Mouse (Mus musculus) kidney, embryonic 14.5 days (tissue): ENCODE measurements at regions not wholly inside any gene's neighbourhood (a gene's known extent, or its start where the extent isn't known, plus 50 kb on each side); places are given as distances from the start of the nearest gene placed in this dataset.
A peak's percentile ranks its signal among the peaks of the same experiment; 100 is the strongest.

ENCODE experiments used
- ATAC-seq: fragments of 200-750 bp; cut with Nextera tagmentation; 2 replicates; pipeline ENCODE4 v1.8.0; 2017; ENCODE audit warnings: moderate number of reproducible peaks, mild to moderate bottlenecking, moderate TSS enrichment, moderate library complexity; ENCODE audit not compliant: low FRiP score, low TSS enrichment
- H3K27ac ChIP-seq: fragments of 300-500 bp; sonication (generic); 2 replicates; pipeline ENCODE4 v1.5.1; 2014; ENCODE audit warnings: low read depth, mild to moderate bottlenecking, low read length, moderate library complexity, mixed read lengths
- H3K27me3 ChIP-seq: fragments of 300-500 bp; sonication (generic); 2 replicates; pipeline ENCODE4 v1.6.1; 2014; ENCODE audit warnings: mild to moderate bottlenecking, low read length; ENCODE audit not compliant: control insufficient read depth, insufficient read depth
- H3K36me3 ChIP-seq: fragments of 300-500 bp; sonication (generic); 2 replicates; pipeline ENCODE4 v1.6.1; 2014; ENCODE audit warnings: low read length, mixed read lengths; ENCODE audit not compliant: control insufficient read depth, insufficient read depth
- H3K4me1 ChIP-seq: fragments of 300-500 bp; sonication (generic); 2 replicates; pipeline ENCODE4 v1.6.1; 2014; ENCODE audit warnings: low read length, mixed read lengths; ENCODE audit not compliant: control insufficient read depth, insufficient read depth
- H3K4me2 ChIP-seq: fragments of 300-500 bp; sonication (generic); replicated peaks from 2 replicates; pipeline ENCODE4 v1.6.1; 2014; ENCODE audit warnings: low read depth, mild to moderate bottlenecking, low read length
- H3K4me3 ChIP-seq: fragments of 300-500 bp; sonication (generic); 2 replicates; pipeline ENCODE4 v1.5.1; 2014; ENCODE audit warnings: mild to moderate bottlenecking, low read length
- H3K9ac ChIP-seq: fragments of 300-500 bp; sonication (generic); 2 replicates; pipeline ENCODE4 v1.6.1; 2014; ENCODE audit warnings: low read depth, mild to moderate bottlenecking, low read length, moderate library complexity
- H3K9me3 ChIP-seq: fragments of 300-500 bp; sonication (generic); 2 replicates; pipeline ENCODE4 v1.6.1; 2016; ENCODE audit warnings: low read length; ENCODE audit not compliant: control insufficient read depth
- WGBS: fragments of 180-500 bp; shearing (Covaris S2); extraction: QIAGEN DNeasy Blood & Tissue Kit; methylation state at CpG from one replicate; pipeline ENCODE4 v1.1.7; 2014; 5-methylcytosine and 5-hydroxymethylcytosine counted together

DNA sequence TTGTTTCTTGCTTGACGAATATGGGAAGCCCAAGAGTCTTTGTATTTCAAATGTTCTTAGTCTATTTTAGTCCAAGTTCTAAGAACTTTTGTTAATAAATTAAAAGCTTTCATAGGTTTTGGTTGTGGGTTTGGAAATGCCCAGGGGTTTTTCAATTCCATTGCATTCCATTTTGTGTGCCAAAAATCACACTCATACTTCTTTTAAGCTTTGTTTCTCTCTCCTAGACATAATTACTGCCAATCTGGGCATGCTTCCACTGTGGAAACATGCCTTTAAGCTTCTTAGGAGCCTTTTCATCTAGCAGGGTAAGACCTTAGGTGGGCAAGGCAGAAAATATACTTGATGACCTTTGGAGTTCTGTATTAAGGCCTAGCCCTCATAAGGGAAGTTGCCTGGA, 70.4 kb upstream of the C1qtnf3 start:
- Histone ChIP-seq H3K4me2 (no peak overlapping the region), H3K4me1 (no peaks in the 10 kb centered on the region)
- WGBS, result 78% methylated on average over 1 of the region's 1 CpGs

DNA sequence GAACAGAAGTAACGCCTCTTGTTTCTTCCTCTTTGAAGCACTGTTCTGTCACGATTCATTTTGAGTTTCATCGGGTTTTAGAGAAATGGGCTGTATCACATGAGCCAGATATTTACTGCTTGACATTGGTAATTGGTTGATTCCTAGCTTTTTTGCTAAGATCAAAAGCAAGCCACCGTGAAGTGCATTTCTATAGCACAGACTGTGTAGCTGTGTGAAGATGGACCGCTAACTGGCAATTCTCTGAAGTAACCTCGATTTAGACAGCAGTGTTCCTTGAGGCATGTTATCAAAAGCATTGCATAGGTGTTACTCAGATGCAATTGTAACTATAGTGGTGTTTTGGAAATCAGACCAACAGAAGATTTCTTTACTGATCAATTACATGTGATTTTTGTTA, 64.1 kb upstream of the C1qtnf3 start:
- Histone ChIP-seq H3K36me3 (no peaks in the 10 kb centered on the region), H3K9me3 (peaks cover 9% of the 10 kb centered on the region; the same call in 1 of the 2 replicates), H3K27ac (no peak overlapping the region), H3K9ac (no peak overlapping the region), H3K4me1 (peaks cover 7% of the 10 kb centered on the region; the same call in 1 of the 2 replicates), H3K4me2 (no peak overlapping the region), H3K27me3 (no peaks in the 10 kb centered on the region), H3K4me3 (no peak overlapping the region)
- ATAC-seq, result no peak
- WGBS, result 84% methylated on average over 6 of the region's 6 CpGs

More for the DNA sequence above, 70.4 kb upstream of the C1qtnf3 start:
- Histone ChIP-seq H3K9ac (no peak overlapping the region), H3K36me3 (no peaks in the 10 kb centered on the region), H3K27ac (no peak overlapping the region), H3K27me3 (no peaks in the 10 kb centered on the region), H3K4me3 (no peak overlapping the region), H3K9me3 (peaks cover 6% of the 10 kb centered on the region; the same call in 1 of the 2 replicates)
- ATAC-seq, result no peak

GRCm38 (mm10) chr15:10890220-10890921, 61.8 kb upstream of the C1qtnf3 start:
- Histone ChIP-seq H3K4me2 (no peak overlapping the region), H3K36me3 (no peaks in the 10 kb centered on the region), H3K9me3 (peaks cover 4% of the 10 kb centered on the region; the same call in 1 of the 2 replicates), H3K9ac (no peak overlapping the region), H3K27me3 (no peaks in the 10 kb centered on the region), H3K4me1 (peaks cover 7% of the 10 kb centered on the region; the same call in 1 of the 2 replicates), H3K4me3 (no peak overlapping the region), H3K27ac (peak overlapping the region; percentile 62; the same call in 1 of the 2 replicates)
- peak; percentile 81 for ATAC-seq
- 41% methylated on average over 8 of the region's 8 CpGs for WGBS

DNA sequence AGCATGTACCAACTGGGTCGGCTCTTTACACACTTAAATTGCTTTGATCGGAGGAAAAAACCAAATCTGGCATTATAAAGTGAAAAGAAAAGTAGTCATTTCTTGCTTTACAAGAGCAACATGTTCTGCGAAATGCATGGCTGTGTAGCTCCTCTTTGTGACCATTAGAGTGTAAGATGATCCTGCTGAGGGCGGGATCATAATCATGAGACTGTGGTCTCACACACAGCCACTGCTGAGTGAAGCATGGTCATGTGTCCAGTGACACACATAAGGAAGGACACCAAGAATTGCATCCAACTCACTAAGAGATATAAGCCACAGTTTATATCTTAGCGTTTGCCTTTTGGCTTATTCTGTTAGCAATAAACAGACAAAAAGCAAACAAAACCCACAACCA, 53.8 kb upstream of the C1qtnf3 start:
- 66% methylated on average over 5 of the region's 5 CpGs for WGBS
- H3K9ac ChIP-seq, result no peak overlapping the region
- no peaks in the 10 kb centered on the region for H3K27me3 ChIP-seq
- no peak for ATAC-seq
- H3K9me3 ChIP-seq, result no peaks in the 10 kb centered on the region
- peaks cover 7% of the 10 kb centered on the region; the same call in 1 of the 2 replicates for H3K4me1 ChIP-seq
- H3K4me3 ChIP-seq, result no peak overlapping the region
- no peaks in the 10 kb centered on the region for H3K36me3 ChIP-seq
- no peak overlapping the region for H3K4me2 ChIP-seq
- no peak overlapping the region for H3K27ac ChIP-seq

DNA sequence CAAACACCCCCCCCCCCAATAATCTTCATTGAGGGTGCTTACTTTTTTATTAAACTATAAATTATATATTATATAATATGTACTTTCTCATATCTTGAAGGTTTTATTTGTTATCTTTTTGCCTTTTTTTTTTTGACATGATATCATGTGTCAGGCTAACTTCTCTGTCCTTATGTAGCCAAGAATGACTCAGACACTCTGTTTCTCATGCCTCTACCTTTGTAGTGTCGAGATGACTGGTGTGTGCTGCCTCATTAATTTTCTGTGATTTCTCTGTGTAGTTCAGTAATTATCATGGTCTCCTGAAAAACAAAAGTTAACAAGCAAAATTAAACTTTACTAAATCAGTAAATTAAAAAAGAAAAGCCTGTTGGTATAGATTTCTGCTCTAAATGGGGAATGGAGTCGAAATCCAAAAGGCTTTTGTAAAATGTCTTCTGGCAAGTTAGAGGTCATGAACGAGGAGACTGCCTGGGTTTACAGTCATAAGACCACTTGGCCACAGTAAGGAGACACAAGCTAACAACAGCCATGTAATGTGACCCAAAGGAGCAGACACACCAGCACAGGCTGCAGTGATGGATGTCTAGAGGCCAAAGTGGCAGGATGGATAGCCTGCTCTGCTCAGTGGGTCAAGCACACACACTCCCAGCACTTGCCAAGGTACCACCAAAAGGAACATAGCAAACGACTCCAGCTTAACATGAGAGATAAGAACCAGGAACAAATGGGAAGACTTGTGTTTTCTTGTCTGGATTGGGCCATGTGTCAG, 53.2 kb upstream of the C1qtnf3 start:
- ATAC-seq, result peak; percentile 68
- Histone ChIP-seq H3K27me3 (no peaks in the 10 kb centered on the region), H3K27ac (no peak overlapping the region), H3K36me3 (no peaks in the 10 kb centered on the region), H3K4me3 (no peak overlapping the region), H3K4me1 (peaks cover 7% of the 10 kb centered on the region; the same call in 1 of the 2 replicates), H3K9me3 (no peaks in the 10 kb centered on the region), H3K9ac (no peak overlapping the region), H3K4me2 (no peak overlapping the region)
- 30% methylated on average over 4 of the region's 4 CpGs for WGBS

DNA sequence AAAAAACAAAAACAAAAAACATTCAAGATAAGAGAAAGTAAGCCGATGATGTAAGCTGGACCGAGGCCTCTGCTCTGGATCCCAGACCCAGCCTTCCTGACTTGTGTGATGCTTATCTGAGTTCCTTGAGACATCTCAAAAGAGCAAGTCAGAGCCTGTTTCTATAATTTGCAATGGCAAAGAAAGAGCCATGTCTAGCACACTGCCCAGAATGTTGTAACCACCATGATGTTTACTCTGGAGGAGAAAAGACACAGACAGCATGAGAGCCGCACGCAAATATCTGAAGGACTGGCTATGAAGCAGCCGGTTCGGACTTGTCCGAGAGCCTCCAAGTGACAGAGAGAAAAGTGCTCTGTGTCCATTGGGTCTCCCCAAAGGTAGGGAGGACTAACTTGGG, 52.2 kb upstream of the C1qtnf3 start:
- Histone ChIP-seq H3K36me3 (no peaks in the 10 kb centered on the region), H3K4me1 (peaks cover 7% of the 10 kb centered on the region; the same call in 1 of the 2 replicates), H3K27ac (no peak overlapping the region), H3K4me3 (no peak overlapping the region), H3K9ac (no peak overlapping the region), H3K4me2 (no peak overlapping the region), H3K27me3 (no peaks in the 10 kb centered on the region), H3K9me3 (no peaks in the 10 kb centered on the region)
- 83% methylated on average over 7 of the region's 7 CpGs for WGBS
- no peak for ATAC-seq

DNA sequence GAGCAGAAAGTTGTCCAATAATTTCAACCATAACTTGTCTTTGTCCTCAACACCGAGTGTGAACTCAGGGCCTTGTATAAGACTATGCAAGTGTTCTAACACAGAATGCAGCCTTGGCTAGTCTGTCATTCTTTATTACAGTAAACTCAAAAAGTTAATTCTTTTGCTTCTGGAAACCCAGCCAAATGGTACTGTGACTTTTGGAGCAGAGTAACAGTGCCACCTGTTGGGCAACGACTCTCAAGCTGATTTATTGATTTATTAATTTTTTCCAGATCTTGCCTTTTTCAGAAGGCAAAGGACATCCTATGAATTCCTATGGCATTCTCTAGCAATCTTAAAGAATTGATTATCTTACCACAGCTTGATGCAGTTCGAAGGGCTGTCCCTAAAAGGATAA, 51.1 kb upstream of the C1qtnf3 start:
- no peak overlapping the region for H3K27ac ChIP-seq
- ATAC-seq, result no peak

GRCm38 (mm10) chr15:10901745-10902262, 50.3 kb upstream of the C1qtnf3 start:
- H3K4me3 ChIP-seq, result no peak overlapping the region
- peaks cover 7% of the 10 kb centered on the region; the same call in 1 of the 2 replicates for H3K4me1 ChIP-seq
- H3K4me2 ChIP-seq, result no peak overlapping the region
- H3K9ac ChIP-seq, result no peak overlapping the region
- peak; percentile 64 for ATAC-seq
- no peaks in the 10 kb centered on the region for H3K36me3 ChIP-seq
- H3K27me3 ChIP-seq, result no peaks in the 10 kb centered on the region
- 19% methylated on average over 1 of the region's 1 CpGs for WGBS
- H3K9me3 ChIP-seq, result no peaks in the 10 kb centered on the region
- no peak overlapping the region for H3K27ac ChIP-seq

More for the DNA sequence above, 51.1 kb upstream of the C1qtnf3 start:
- peaks cover 7% of the 10 kb centered on the region; the same call in 1 of the 2 replicates for H3K4me1 ChIP-seq
- H3K9ac ChIP-seq, result no peak overlapping the region
- 47% methylated on average over 3 of the region's 3 CpGs for WGBS
- no peaks in the 10 kb centered on the region for H3K36me3 ChIP-seq
- no peak overlapping the region for H3K4me3 ChIP-seq
- no peaks in the 10 kb centered on the region for H3K27me3 ChIP-seq
- H3K9me3 ChIP-seq, result no peaks in the 10 kb centered on the region
- no peak overlapping the region for H3K4me2 ChIP-seq
